11 mouse cellular contexts compared by ENCODE assay signal in the genomic region with DNA sequence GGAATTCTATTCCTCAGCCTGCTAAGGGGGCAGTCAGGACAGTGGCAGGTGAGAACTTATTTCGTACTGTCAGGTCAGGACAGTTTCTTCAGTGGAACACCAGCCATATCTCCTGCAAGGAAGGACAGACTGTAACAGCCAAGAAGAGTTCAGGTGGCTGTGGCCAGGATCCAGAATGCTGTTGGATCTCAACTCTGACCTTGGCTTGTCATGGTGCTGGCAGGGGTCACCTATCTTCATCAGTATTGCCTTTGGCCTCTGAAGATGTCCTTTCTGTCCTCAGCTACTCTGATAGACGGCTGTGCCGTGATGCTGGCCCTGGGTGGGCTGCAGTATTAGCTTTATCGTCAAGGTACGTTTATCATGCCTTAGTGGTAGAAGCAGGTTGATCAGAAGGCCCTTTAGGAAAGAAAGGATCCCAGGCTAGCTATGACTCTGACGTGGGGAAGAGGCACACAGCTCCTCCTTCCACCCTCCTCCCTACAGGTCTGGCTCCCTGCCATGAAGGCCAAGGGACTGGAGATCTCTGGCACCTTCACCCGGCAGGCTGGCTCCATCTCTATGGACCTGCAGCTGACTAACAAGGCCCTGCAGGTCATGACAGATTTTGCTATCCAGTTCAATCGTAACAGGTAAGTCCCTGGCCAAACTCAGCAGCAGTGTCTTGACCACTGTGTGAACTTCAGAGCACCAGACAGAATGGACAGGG. TPM values are rescaled to one million over a fixed set of nuclear protein-coding genes. Genes with fewer than 3 reads are reported as not detected.
DNase-seq lines count a peak whose midpoint lies in the region; ATAC-seq lines count a peak whose summit lies in the region.
"Had no signal": no experiment of that assay in that cellular context is flagged by ENCODE, and none has a peak within 500 bp of the region (broad histone marks: within the 10 kb centered on the region; RNA-seq: fewer than 3 reads in every experiment).

No protein-coding gene starts in this region.

- no peak overlapping the region for H3K27ac ChIP-seq in hindbrain, embryonic 13.5 days
- no peak overlapping the region for H3K27ac ChIP-seq in hindbrain, embryonic 10.5 days
- H3K27ac ChIP-seq: forebrain, embryonic 13.5 days; liver, embryonic 15.5 days had no signal

- H3K9me3 ChIP-seq in hindbrain, embryonic 13.5 days = no peaks in the 10 kb centered on the region
- H3K9me3 ChIP-seq in hindbrain, embryonic 10.5 days = no peaks in the 10 kb centered on the region
- H3K9me3 ChIP-seq: forebrain, embryonic 13.5 days; G1E; liver, embryonic 15.5 days had no signal

- DNase-seq in cerebellum, postnatal 4 days (ENCODE audit: low spot score in 2 of 2) = no peak
- peak; percentile 74 for DNase-seq in ovary, postnatal 36 days (ENCODE audit: low spot score)
- no peak for DNase-seq in ovary, postnatal 14 days (ENCODE audit: low spot score)
- DNase-seq in cerebellum, postnatal 10 days = peak; percentile 78 to 83
- peak; percentile 60 to 73 for DNase-seq in kidney, postnatal 36 days
- no peak for DNase-seq in hindbrain, embryonic 10.5 days (ENCODE audit: low spot score)

- no peak overlapping the region for H3K9ac ChIP-seq in hindbrain, embryonic 13.5 days
- H3K9ac ChIP-seq: forebrain, embryonic 13.5 days; liver, embryonic 15.5 days had no signal

- no peaks in the 10 kb centered on the region for H3K4me1 ChIP-seq in hindbrain, embryonic 13.5 days (replicated peaks)
- 0 out of 2 replicates have a peak, but pooled peaks cover 3% of the 10 kb centered on the region for H3K4me1 ChIP-seq in hindbrain, embryonic 10.5 days (replicated peaks)
- H3K4me1 ChIP-seq: forebrain, embryonic 13.5 days; liver, embryonic 15.5 days had no signal

- ATAC-seq in cerebellum, adult (ENCODE audit: insufficient number of reproducible peaks, low FRiP score, low TSS enrichment) = 0 out of 2 replicates have a peak, but pooled peaks have one; percentile 72
- no peak for ATAC-seq in hindbrain, embryonic 13.5 days (ENCODE audit: low FRiP score)
- ATAC-seq: forebrain, embryonic 13.5 days had no signal

- 90% methylated on average over 8 of the region's 8 CpGs for WGBS in hindbrain, embryonic 13.5 days
- 88% methylated on average over 8 of the region's 8 CpGs for WGBS in hindbrain, embryonic 10.5 days

- peaks cover 100% of the 10 kb centered on the region for H3K36me3 ChIP-seq in hindbrain, embryonic 13.5 days
- peaks cover 100% of the 10 kb centered on the region for H3K36me3 ChIP-seq in hindbrain, embryonic 10.5 days

- H3K4me2 ChIP-seq in hindbrain, embryonic 13.5 days = no peak overlapping the region
- H3K4me2 ChIP-seq: forebrain, embryonic 13.5 days; liver, embryonic 15.5 days had no signal

- H3K4me3 ChIP-seq in hindbrain, embryonic 13.5 days = no peak overlapping the region
- no peak overlapping the region for H3K4me3 ChIP-seq in hindbrain, embryonic 10.5 days
- H3K4me3 ChIP-seq: forebrain, embryonic 13.5 days; liver, embryonic 15.5 days had no signal

- H3K27me3 ChIP-seq in hindbrain, embryonic 13.5 days = no peaks in the 10 kb centered on the region
- H3K27me3 ChIP-seq in hindbrain, embryonic 10.5 days (ENCODE audit: insufficient read depth, poor library complexity, severe bottlenecking) = no peaks in the 10 kb centered on the region
- H3K27me3 ChIP-seq: forebrain, embryonic 13.5 days; liver, embryonic 15.5 days had no signal

RNA-seq across cellular contexts. Expression of a gene that starts 20.6 kb away (rescaled TPM):
- 0.84 and 1.2 TPM in 2 replicates for polyA plus RNA-seq in hindbrain, embryonic 13.5 days (2015; fragmentation: Nextera tagmentation; extraction: Ambion mirVana)
- 0.44 and 0.84 TPM in 2 replicates for polyA plus RNA-seq in hindbrain, embryonic 10.5 days (2016; fragmentation: Nextera tagmentation; extraction: Ambion mirVana)
- polyA plus RNA-seq: forebrain, embryonic 13.5 days had no signal

RNA-seq across cellular contexts. Expression of a gene that starts 27.8 kb away (rescaled TPM):
- 19.1 and 20.2 TPM in 2 replicates for polyA plus RNA-seq in hindbrain, embryonic 13.5 days (2015; fragmentation: Nextera tagmentation; extraction: Ambion mirVana)
- 25.5 and 34.9 TPM in 2 replicates for polyA plus RNA-seq in hindbrain, embryonic 10.5 days (2016; fragmentation: Nextera tagmentation; extraction: Ambion mirVana)

RNA-seq across cellular contexts. Expression of a gene that starts 50.7 kb away (rescaled TPM):
- 86.8 and 92.2 TPM in 2 replicates for polyA plus RNA-seq in hindbrain, embryonic 13.5 days (2015; fragmentation: Nextera tagmentation; extraction: Ambion mirVana)
- polyA plus RNA-seq in hindbrain, embryonic 10.5 days (2016; fragmentation: Nextera tagmentation; extraction: Ambion mirVana) = 62.6 and 70.3 TPM in 2 replicates

Comparison
In these comparisons a context has a peak if more than half of its experiments do, and no peak if none do; other contexts are left out.
1. DNase-seq: peak in ovary, postnatal 36 days (single experiment), cerebellum, postnatal 10 days (2 of 2) and kidney, postnatal 36 days (2 of 2); none in cerebellum, postnatal 4 days (0 of 2), ovary, postnatal 14 days (single experiment) and hindbrain, embryonic 10.5 days (single experiment).